Mouse (Mus musculus) liver, adult 2 months (tissue): ENCODE measurements around the gene Zc3h13. TPM values are rescaled to one million over a fixed set of nuclear protein-coding genes. Genes with fewer than 3 reads are reported as not detected.

ENCODE experiments used
- DNase-seq: peaks from one replicate; pipeline ENCODE4 v3.0.0-alpha.2; 2011; ENCODE audit warnings: low read depth, low spot score; ENCODE audit errors: extremely low read depth
- H3K27ac ChIP-seq: fragments of 200-500 bp; replicated peaks from 2 replicates; pipeline ENCODE4 v1.5.1; 2012; ENCODE audit warnings: low read depth, mild to moderate bottlenecking, control low read depth, inconsistent platforms, low read length; ENCODE audit not compliant: insufficient read depth
- H3K27me3 ChIP-seq: fragments of 200-500 bp; 2 replicates; pipeline ENCODE4 v1.6.1; 2012; ENCODE audit warnings: mild to moderate bottlenecking, moderate library complexity, low read length, inconsistent platforms; ENCODE audit not compliant: control insufficient read depth, insufficient read depth
- H3K36me3 ChIP-seq: fragments of 200-500 bp; 2 replicates; pipeline ENCODE4 v1.6.1; 2012; ENCODE audit warnings: low read length, inconsistent platforms; ENCODE audit not compliant: control insufficient read depth, insufficient read depth
- H3K4me1 ChIP-seq: fragments of 200-500 bp; 2 replicates; pipeline ENCODE4 v1.6.1; 2011; ENCODE audit warnings: low read length; ENCODE audit not compliant: control insufficient read depth, insufficient read depth
- H3K4me3 ChIP-seq: fragments of 200-500 bp; 2 replicates; pipeline ENCODE4 v1.5.1; 2011; ENCODE audit warnings: low read depth, mild to moderate bottlenecking, control low read depth, low read length, moderate library complexity; ENCODE audit not compliant: insufficient read depth
- H3K79me2 ChIP-seq: fragments of 200-500 bp; 2 replicates; pipeline ENCODE4 v1.6.1; 2012; ENCODE audit warnings: inconsistent platforms, mild to moderate bottlenecking, low read length, moderate library complexity; ENCODE audit not compliant: control insufficient read depth, insufficient read depth
- H3K9ac ChIP-seq: fragments of 200-500 bp; 2 replicates; pipeline ENCODE4 v1.6.1; 2012; ENCODE audit warnings: low read depth, mild to moderate bottlenecking, control low read depth, inconsistent platforms, low read length
- CTCF ChIP-seq: fragments of 200-500 bp; IDR thresholded peaks from 2 replicates; pipeline ENCODE4 v1.5.1; 2011; ENCODE audit warnings: low read depth, low read length, control low read depth
- POLR2A ChIP-seq: fragments of 200-500 bp; IDR thresholded peaks from 2 replicates; pipeline ENCODE4 v1.6.1; 2011; ENCODE audit warnings: low read length, control low read depth; ENCODE audit not compliant: insufficient read depth; ENCODE audit errors: extremely low read depth
- WGBS: fragments of 180-500 bp; shearing (Covaris S2); methylation state at CpG from one replicate; pipeline ENCODE4 v1.1.7; 2018; 5-methylcytosine and 5-hydroxymethylcytosine counted together
- polyA plus RNA-seq: library from polyadenylated mRNA; depleted of rRNA; stranded (reverse); fragments of >200 nt; gene quantifications from 2 replicates; pipeline ENCODE4 v1.2.3, GENCODE M21; 2012; rRNA removed
- total RNA-seq: library from RNA; depleted of rRNA; stranded (reverse); fragments of >200 nt; gene quantifications from 2 replicates; pipeline ENCODE4 v1.2.3, GENCODE M21; 2014; rRNA removed

Gene Zc3h13
- total and polyA plus RNA-seq, 2 experiments = 6.1 to 13.5 TPM

- Histone ChIP-seq H3K4me1 (peaks cover 2% of the 10 kb centered on the region; the same call in 1 of the 2 replicates), H3K27ac (no peak overlapping the region), H3K4me3 (no peak overlapping the region), H3K36me3 (no peaks in the 10 kb centered on the region), H3K27me3 (no peaks in the 10 kb centered on the region), H3K79me2 (no peaks in the 10 kb centered on the region), H3K9ac (no peak overlapping the region)
- TF ChIP-seq CTCF (no peak), POLR2A (no peak)
- no peak for DNase-seq
- WGBS = 52% methylated on average over 2 of the region's 2 CpGs
Measured at GRCm38 (mm10) chr14:75376256-75376655, 92.1 kb downstream of the Zc3h13 start.

GRCm38 (mm10) chr14:75377612-75378011 lies 93.4 kb downstream of the Zc3h13 start:
- no peak overlapping the region for H3K4me3 ChIP-seq
- no peaks in the 10 kb centered on the region for H3K36me3 ChIP-seq
- no peaks in the 10 kb centered on the region for H3K79me2 ChIP-seq
- no peak for TF ChIP-seq POLR2A
- TF ChIP-seq CTCF = no peak
- H3K9ac ChIP-seq = no peak overlapping the region
- 29% methylated on average over 7 of the region's 7 CpGs for WGBS
- H3K27me3 ChIP-seq = no peaks in the 10 kb centered on the region
- DNase-seq = peak; percentile 68
- H3K27ac ChIP-seq = no peak overlapping the region
- peaks cover 2% of the 10 kb centered on the region; the same call in 1 of the 2 replicates for H3K4me1 ChIP-seq

Other genes starting within 250 kb of the Zc3h13 start
- gene Lrrc63, start 153.5 kb upstream of the Zc3h13 start, total RNA-seq = under 0.01 TPM in 1 of 2 replicates, not detected in the other
- 0.04 TPM in 1 of 2 replicates, not detected in the other for gene Lrrc63, start 153.5 kb upstream of the Zc3h13 start, polyA plus RNA-seq
- 55.5 and 71.8 TPM in 2 replicates for gene Lcp1, start 153.3 kb upstream of the Zc3h13 start, total RNA-seq
- gene Lcp1, start 153.3 kb upstream of the Zc3h13 start, polyA plus RNA-seq = 15.5 and 19.2 TPM in 2 replicates
- 480 and 574 TPM in 2 replicates for gene Cpb2, start 42.1 kb upstream of the Zc3h13 start, total RNA-seq
- gene Cpb2, start 42.1 kb upstream of the Zc3h13 start, polyA plus RNA-seq = 130 and 147 TPM in 2 replicates
- not detected in 2 replicates for gene Siah3, start 171.6 kb downstream of the Zc3h13 start, total RNA-seq
- gene Siah3, start 171.6 kb downstream of the Zc3h13 start, polyA plus RNA-seq = not detected in 2 replicates